Mouse (Mus musculus): ENCODE data around the gene Dnaaf5. TPM values are rescaled to one million over a fixed set of nuclear protein-coding genes. Genes with fewer than 3 reads are reported as not detected.

The Dnaaf5 gene
- polyA plus RNA-seq, 1 experiment from 2014 or later = 7.7 TPM

- Histone ChIP-seq H3K27ac (replicated peaks) (no peak overlapping the region), H3K27me3 (ENCODE audit: low read depth, poor library complexity, severe bottlenecking) (no peaks in the 10 kb centered on the region), H3K9me3 (replicated peaks) (no peaks in the 10 kb centered on the region), H3K4me3 (no peak overlapping the region), H3K36me3 (peaks cover 49% of the 10 kb centered on the region), H3K4me1 (peaks cover 10% of the 10 kb centered on the region)
- no peak for DNase-seq (ENCODE audit: low spot score)
These were observed 58.2 kb downstream of the Dnaaf5 start for GRCm38 (mm10) chr5:139208183-139208582.

DNA sequence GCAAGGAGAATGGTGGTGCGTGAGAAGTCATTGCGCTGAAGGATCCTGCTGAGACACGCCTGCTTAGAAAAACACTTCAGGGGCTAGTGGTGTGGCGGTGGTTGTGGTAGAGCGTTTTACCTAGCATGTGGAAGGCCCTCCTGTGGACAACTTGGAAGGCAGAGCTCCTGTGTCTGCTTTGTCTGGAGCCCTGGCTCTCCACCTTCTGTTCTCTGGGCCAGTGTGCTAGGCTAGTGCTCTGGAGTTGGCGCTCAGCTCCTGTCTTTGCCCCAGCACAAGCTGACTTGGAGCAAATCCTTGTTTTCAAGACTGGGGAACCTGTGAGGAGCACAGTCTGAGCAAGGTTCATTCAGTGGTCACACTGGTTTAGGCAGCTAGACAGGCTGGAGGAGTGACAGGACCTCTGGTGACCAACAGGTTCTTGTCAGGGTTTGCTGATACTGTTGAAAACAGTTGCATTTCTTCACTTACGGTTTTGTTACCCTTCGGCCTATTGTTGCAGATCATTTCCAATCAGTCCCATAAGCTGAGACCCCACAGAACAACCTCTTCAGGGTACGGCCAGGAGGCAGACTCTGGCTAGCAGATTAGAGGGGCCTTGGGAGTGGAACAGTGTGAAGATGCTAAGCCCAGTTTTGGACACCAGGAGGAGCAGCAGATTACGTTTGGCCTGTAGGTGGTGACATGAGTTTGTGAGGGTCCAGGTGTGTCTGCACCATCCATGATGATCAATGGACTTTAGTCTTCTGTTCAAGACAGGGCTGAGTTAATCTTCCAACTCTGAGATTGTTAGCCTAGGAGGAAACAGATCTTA lies 59.1 kb downstream of the Dnaaf5 start:
- WGBS = 92% methylated on average over 10 of the region's 10 CpGs
- no peak for DNase-seq (ENCODE audit: low spot score)
- Histone ChIP-seq H3K36me3 (peaks cover 45% of the 10 kb centered on the region), H3K4me3 (no peak overlapping the region), H3K27me3 (ENCODE audit: low read depth, poor library complexity, severe bottlenecking) (no peaks in the 10 kb centered on the region), H3K9me3 (replicated peaks) (no peaks in the 10 kb centered on the region), H3K27ac (replicated peaks) (no peak overlapping the region), H3K4me1 (peaks cover 10% of the 10 kb centered on the region)

DNA sequence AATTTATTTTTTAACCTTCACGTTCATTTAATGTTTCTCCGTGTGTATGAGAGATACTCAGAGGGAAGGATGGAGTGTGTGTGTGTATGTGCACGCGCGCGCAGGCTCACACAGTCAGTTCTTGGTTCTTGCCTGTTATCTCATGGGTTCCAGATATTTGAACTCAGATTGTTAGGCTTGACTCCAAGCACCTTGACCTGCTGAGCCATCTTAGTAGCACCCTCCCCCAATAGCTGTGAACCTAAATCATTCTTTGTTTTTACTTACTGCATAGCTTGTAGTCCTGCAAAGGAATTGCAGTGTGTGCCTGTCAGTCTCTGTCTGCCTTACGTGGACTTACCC lies 59.6 kb downstream of the Dnaaf5 start:
- H3K27me3 ChIP-seq (ENCODE audit: low read depth, poor library complexity, severe bottlenecking) = no peaks in the 10 kb centered on the region
- no peaks in the 10 kb centered on the region for H3K9me3 ChIP-seq (replicated peaks)
- WGBS = 96% methylated on average over 7 of the region's 7 CpGs
- peaks cover 45% of the 10 kb centered on the region for H3K36me3 ChIP-seq
- no peak overlapping the region for H3K27ac ChIP-seq (replicated peaks)
- no peak for DNase-seq (ENCODE audit: low spot score)
- peaks cover 10% of the 10 kb centered on the region for H3K4me1 ChIP-seq
- H3K4me3 ChIP-seq = no peak overlapping the region

- Histone ChIP-seq H3K4me1 (no peaks in the 10 kb centered on the region), H3K27ac (replicated peaks) (no peak overlapping the region), H3K9me3 (replicated peaks) (no peaks in the 10 kb centered on the region), H3K27me3 (ENCODE audit: low read depth, poor library complexity, severe bottlenecking) (no peaks in the 10 kb centered on the region), H3K4me3 (no peak overlapping the region), H3K36me3 (peaks cover 65% of the 10 kb centered on the region)
- DNase-seq (ENCODE audit: low spot score) = no peak
- 94% methylated on average over 11 of the region's 11 CpGs for WGBS
These were observed 61.8 kb downstream of the Dnaaf5 start for GRCm38 (mm10) chr5:139211737-139212385.

DNA sequence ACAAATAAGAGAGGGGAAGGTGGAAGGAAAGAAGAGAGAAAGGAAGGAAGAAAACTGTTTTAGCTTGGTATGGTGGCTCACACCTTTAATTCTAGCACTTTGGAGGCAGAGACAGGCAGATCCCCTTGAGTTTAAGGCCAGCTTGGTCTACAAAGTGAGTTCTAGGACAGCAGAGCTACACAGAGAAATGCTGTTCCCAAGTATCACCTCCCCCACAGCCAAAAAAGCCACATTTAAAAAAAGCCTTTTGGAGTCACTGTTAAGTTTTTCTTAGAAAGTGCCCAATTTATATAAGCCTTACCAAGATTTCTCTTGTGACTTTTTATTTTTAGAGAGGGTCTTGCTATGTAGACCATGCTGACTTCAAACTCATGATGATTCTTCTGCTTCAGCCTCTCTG lies 64.3 kb downstream of the Dnaaf5 start:
- no peak for DNase-seq (ENCODE audit: low spot score)
- Histone ChIP-seq H3K36me3 (peaks cover 59% of the 10 kb centered on the region), H3K27me3 (ENCODE audit: low read depth, poor library complexity, severe bottlenecking) (no peaks in the 10 kb centered on the region)

DNA sequence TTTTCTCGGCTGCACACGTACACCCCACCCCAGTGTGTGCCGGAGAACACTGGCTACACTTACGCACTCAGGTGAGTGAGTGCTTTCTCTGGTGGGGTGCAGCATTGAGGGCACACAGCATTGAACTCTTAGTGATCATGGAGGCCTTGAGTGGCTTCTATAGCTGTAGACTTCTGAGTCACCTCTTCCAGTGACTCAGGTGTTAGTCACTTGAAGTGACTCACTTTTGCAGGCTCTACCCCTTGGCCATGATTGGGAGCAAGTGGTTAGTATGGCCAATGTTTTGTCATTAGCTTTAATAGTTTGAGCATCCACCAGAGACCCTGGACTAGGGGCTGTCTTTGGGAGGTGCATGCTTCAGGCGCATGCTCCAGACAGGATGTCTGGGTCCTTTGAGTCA lies 65.2 kb downstream of the Dnaaf5 start:
- no peak overlapping the region for H3K27ac ChIP-seq (replicated peaks)
- H3K4me1 ChIP-seq = no peaks in the 10 kb centered on the region
- 96% methylated on average over 5 of the region's 5 CpGs for WGBS
- H3K4me3 ChIP-seq = no peak overlapping the region
- no peaks in the 10 kb centered on the region for H3K9me3 ChIP-seq (replicated peaks)
- no peak for DNase-seq (ENCODE audit: low spot score)
- peaks cover 58% of the 10 kb centered on the region for H3K36me3 ChIP-seq
- H3K27me3 ChIP-seq (ENCODE audit: low read depth, poor library complexity, severe bottlenecking) = no peaks in the 10 kb centered on the region

More for the DNA sequence above, 64.3 kb downstream of the Dnaaf5 start:
- Histone ChIP-seq H3K4me1 (no peaks in the 10 kb centered on the region), H3K27ac (replicated peaks) (no peak overlapping the region), H3K4me3 (no peak overlapping the region), H3K9me3 (replicated peaks) (no peaks in the 10 kb centered on the region)

- DNase-seq (ENCODE audit: low spot score) = no peak
- Histone ChIP-seq H3K4me3 (no peak overlapping the region), H3K9me3 (replicated peaks) (no peaks in the 10 kb centered on the region), H3K27ac (replicated peaks) (no peak overlapping the region), H3K4me1 (no peaks in the 10 kb centered on the region), H3K27me3 (ENCODE audit: low read depth, poor library complexity, severe bottlenecking) (no peaks in the 10 kb centered on the region), H3K36me3 (peaks cover 58% of the 10 kb centered on the region)
- WGBS = 92% methylated on average over 2 of the region's 2 CpGs
These were observed 66.1 kb downstream of the Dnaaf5 start for GRCm38 (mm10) chr5:139216121-139216520.

DNA sequence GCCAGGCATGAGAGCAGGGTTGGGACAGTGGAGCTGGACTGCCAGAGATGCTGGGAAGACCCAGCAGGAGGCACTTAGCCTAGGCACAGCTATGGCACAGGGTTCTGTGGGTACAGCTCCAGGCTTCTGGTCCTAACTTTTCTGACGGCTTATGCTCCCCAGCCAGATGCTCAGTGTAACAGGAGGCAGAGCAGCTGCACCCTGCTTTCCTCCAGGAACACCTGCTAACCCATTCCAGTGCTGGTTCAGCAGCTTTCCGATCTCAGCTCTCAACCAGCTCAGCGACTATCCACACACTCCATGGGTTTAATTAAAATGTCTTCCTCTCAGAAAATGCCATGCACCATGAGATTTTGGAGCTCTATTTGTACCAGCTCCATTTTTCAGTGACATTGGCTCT lies 66.8 kb downstream of the Dnaaf5 start:
- no peak overlapping the region for H3K27ac ChIP-seq (replicated peaks)
- DNase-seq (ENCODE audit: low spot score) = no peak
- no peaks in the 10 kb centered on the region for H3K27me3 ChIP-seq (ENCODE audit: low read depth, poor library complexity, severe bottlenecking)
- no peaks in the 10 kb centered on the region for H3K4me1 ChIP-seq
- H3K9me3 ChIP-seq (replicated peaks) = no peaks in the 10 kb centered on the region
- no peak overlapping the region for H3K4me3 ChIP-seq
- H3K36me3 ChIP-seq = peaks cover 60% of the 10 kb centered on the region
- 88% methylated on average over 3 of the region's 3 CpGs for WGBS

DNA sequence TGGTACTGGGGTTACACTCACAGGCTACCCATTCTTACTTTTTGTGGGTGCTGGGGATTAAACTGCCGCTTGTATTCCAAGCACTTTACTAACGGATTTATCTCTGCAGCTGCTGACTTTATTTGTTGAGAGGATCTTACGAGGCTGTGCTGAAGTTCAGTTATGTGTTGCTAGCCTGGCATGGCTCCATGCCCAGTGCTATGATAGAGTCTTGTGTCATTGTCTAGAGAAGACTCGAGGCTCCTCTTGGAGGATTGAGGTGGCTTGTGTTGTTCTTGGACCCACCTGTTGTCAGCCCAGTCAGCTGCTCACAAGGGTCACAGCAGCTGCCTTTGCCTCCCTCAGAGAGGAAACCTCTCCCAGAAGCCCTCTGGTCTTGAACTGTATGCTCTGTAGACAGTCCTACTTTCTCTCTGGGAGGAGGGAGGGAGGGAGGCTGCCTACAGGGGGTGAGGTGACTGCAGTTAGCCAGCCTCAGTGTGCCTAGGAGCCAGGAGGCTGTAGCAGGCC lies 70.0 kb downstream of the Dnaaf5 start:
- Histone ChIP-seq H3K27me3 (ENCODE audit: low read depth, poor library complexity, severe bottlenecking) (no peaks in the 10 kb centered on the region), H3K36me3 (peaks cover 81% of the 10 kb centered on the region), H3K9me3 (replicated peaks) (no peaks in the 10 kb centered on the region), H3K27ac (replicated peaks) (no peak overlapping the region), H3K4me1 (no peaks in the 10 kb centered on the region), H3K4me3 (no peak overlapping the region)
- WGBS = 90% methylated on average over 4 of the region's 4 CpGs
- no peak for DNase-seq (ENCODE audit: low spot score)

DNA sequence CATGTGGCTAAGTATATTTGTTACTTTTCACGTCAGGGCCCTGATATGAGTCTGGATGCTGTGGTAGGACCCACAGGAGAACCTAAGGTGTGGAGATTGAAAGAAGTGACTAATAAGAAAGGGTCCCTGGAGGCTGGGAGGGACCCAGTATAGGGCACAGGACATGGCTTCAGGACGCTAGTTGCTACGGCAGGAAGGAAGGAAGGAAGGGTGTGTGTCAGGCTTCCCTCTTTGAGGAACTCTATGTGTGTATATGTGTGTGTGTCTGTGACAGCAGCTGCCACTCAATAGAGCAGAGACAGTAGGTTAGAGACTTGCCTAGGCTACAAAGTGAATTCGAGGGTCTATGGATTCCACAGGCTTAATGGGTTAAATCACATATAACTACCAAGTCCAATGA lies 70.6 kb downstream of the Dnaaf5 start:
- no peak overlapping the region for H3K27ac ChIP-seq (replicated peaks)
- H3K4me3 ChIP-seq = no peak overlapping the region
- no peak for DNase-seq (ENCODE audit: low spot score)
- no peaks in the 10 kb centered on the region for H3K4me1 ChIP-seq
- no peaks in the 10 kb centered on the region for H3K27me3 ChIP-seq (ENCODE audit: low read depth, poor library complexity, severe bottlenecking)
- WGBS = 88% methylated on average over 4 of the region's 4 CpGs
- peaks cover 81% of the 10 kb centered on the region for H3K36me3 ChIP-seq
- no peaks in the 10 kb centered on the region for H3K9me3 ChIP-seq (replicated peaks)

GRCm38 (mm10) chr5:139223331-139223730 lies 73.3 kb downstream of the Dnaaf5 start:
- Histone ChIP-seq H3K27ac (replicated peaks) (no peak overlapping the region), H3K36me3 (peaks cover 88% of the 10 kb centered on the region)

GRCm38 (mm10) chr5:139227236-139227635 lies 77.2 kb downstream of the Dnaaf5 start:
- Histone ChIP-seq H3K27me3 (ENCODE audit: low read depth, poor library complexity, severe bottlenecking) (no peaks in the 10 kb centered on the region), H3K4me3 (no peak overlapping the region), H3K4me1 (no peaks in the 10 kb centered on the region), H3K36me3 (peaks cover 99% of the 10 kb centered on the region), H3K9me3 (replicated peaks) (no peaks in the 10 kb centered on the region), H3K27ac (replicated peaks) (no peak overlapping the region)
- 98% methylated on average over 4 of the region's 4 CpGs for WGBS
- no peak for DNase-seq (ENCODE audit: low spot score)

More at GRCm38 (mm10) chr5:139223331-139223730, 73.3 kb downstream of the Dnaaf5 start:
- no peak overlapping the region for H3K4me3 ChIP-seq
- H3K4me1 ChIP-seq = no peaks in the 10 kb centered on the region
- 96% methylated on average over 10 of the region's 10 CpGs for WGBS
- DNase-seq (ENCODE audit: low spot score) = no peak
- no peaks in the 10 kb centered on the region for H3K27me3 ChIP-seq (ENCODE audit: low read depth, poor library complexity, severe bottlenecking)
- no peaks in the 10 kb centered on the region for H3K9me3 ChIP-seq (replicated peaks)

GRCm38 (mm10) chr5:139227645-139228044 lies 77.6 kb downstream of the Dnaaf5 start:
- H3K27me3 ChIP-seq (ENCODE audit: low read depth, poor library complexity, severe bottlenecking) = no peaks in the 10 kb centered on the region
- no peak overlapping the region for H3K27ac ChIP-seq (replicated peaks)
- H3K4me3 ChIP-seq = no peak overlapping the region
- no peaks in the 10 kb centered on the region for H3K4me1 ChIP-seq
- DNase-seq (ENCODE audit: low spot score) = no peak
- H3K36me3 ChIP-seq = peaks cover 99% of the 10 kb centered on the region
- H3K9me3 ChIP-seq (replicated peaks) = no peaks in the 10 kb centered on the region
- WGBS = 93% methylated on average over 2 of the region's 2 CpGs
